Mouse (Mus musculus) heart, embryonic 14.5 days (tissue): ENCODE measurements at regions not wholly inside any gene's neighbourhood (a gene's known extent, or its start where the extent isn't known, plus 50 kb on each side); places are given as distances from the start of the nearest gene placed in this dataset.
A peak's percentile ranks its signal among the peaks of the same experiment; 100 is the strongest.

ENCODE experiments used
- ATAC-seq: fragments of 200-750 bp; cut with Nextera tagmentation; 2 replicates; pipeline ENCODE4 v1.8.0; 2017; ENCODE audit warnings: low read depth, moderate TSS enrichment; ENCODE audit not compliant: insufficient number of reproducible peaks, insufficient read depth, low FRiP score
- H3K27ac ChIP-seq, 2 experiments: fragments of 200-500 bp in 1 of 2; fragments of 300-500 bp in 1 of 2; sonication (generic) in 1 of 2; replicated peaks in 1 of 2; 2 replicates each; pipeline ENCODE4 v1.5.1; 2012 to 2014; ENCODE audit warnings: low read depth in 2 of 2, low read length in 2 of 2, control low read depth in 1 of 2, mild to moderate bottlenecking in 1 of 2, mixed read lengths in 1 of 2; ENCODE audit not compliant: control insufficient read depth in 1 of 2, insufficient read depth in 1 of 2
- H3K27me3 ChIP-seq: fragments of 300-500 bp; sonication (generic); 2 replicates; pipeline ENCODE4 v1.6.1; 2014; ENCODE audit warnings: mild to moderate bottlenecking, low read length, control low read depth; ENCODE audit not compliant: control insufficient read depth, insufficient read depth
- H3K36me3 ChIP-seq: fragments of 300-500 bp; sonication (generic); 2 replicates; pipeline ENCODE4 v1.6.1; 2014; ENCODE audit warnings: mild to moderate bottlenecking, control low read depth, low read length, mixed read lengths; ENCODE audit not compliant: control insufficient read depth, insufficient read depth
- H3K4me1 ChIP-seq, 2 experiments: fragments of 200-500 bp in 1 of 2; fragments of 300-500 bp in 1 of 2; sonication (generic) in 1 of 2; 2 replicates each; pipeline ENCODE4 v1.6.1; 2012 to 2014; ENCODE audit warnings: low read length in 2 of 2, control low read depth in 1 of 2, mixed read lengths in 1 of 2; ENCODE audit not compliant: control insufficient read depth in 2 of 2, insufficient read depth in 2 of 2
- H3K4me2 ChIP-seq: fragments of 300-500 bp; sonication (generic); 2 replicates; pipeline ENCODE4 v1.6.1; 2014; ENCODE audit warnings: mild to moderate bottlenecking, low read length
- H3K4me3 ChIP-seq, 2 experiments: fragments of 200-500 bp in 1 of 2; fragments of 300-500 bp in 1 of 2; sonication (generic) in 1 of 2; 2 replicates each; pipeline ENCODE4 v1.5.1; 2012 to 2014; ENCODE audit warnings: low read length in 2 of 2, mild to moderate bottlenecking in 2 of 2, control low read depth in 1 of 2, low read depth in 1 of 2, moderate library complexity in 1 of 2; ENCODE audit not compliant: control insufficient read depth in 1 of 2, insufficient read depth in 1 of 2
- H3K9ac ChIP-seq: fragments of 300-500 bp; sonication (generic); 2 replicates; pipeline ENCODE4 v1.6.1; 2014; ENCODE audit warnings: mild to moderate bottlenecking, low read length
- H3K9me3 ChIP-seq: fragments of 300-500 bp; sonication (generic); 2 replicates; pipeline ENCODE4 v1.6.1; 2016; ENCODE audit warnings: low read length, control low read depth; ENCODE audit not compliant: control insufficient read depth
- WGBS: fragments of 180-500 bp; shearing (Covaris S2); extraction: QIAGEN DNeasy Blood & Tissue Kit; methylation state at CpG from one replicate; pipeline ENCODE4 v1.1.7; 2014; 5-methylcytosine and 5-hydroxymethylcytosine counted together

DNA sequence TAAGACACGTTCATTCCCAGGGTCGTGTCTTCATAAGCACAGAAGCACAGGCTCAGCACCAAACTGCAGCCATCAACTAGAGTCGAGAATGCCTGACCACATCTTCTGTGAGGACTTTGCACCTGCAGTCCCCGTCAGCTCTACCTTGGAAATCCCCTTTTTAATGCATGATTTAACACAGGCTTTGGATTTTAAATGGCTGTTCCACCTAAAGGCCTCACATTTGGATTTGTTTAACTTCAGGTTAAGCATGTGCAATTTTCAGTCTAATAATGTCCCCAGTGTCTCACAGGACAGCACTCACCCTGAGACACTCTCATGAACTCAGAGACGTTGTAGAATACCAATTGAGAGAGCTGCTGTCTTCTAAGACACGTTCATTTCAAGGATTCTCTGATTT, 211.0 kb upstream of the Six2 start:
- H3K27ac ChIP-seq = no peak overlapping the region
- peaks cover 5 to 9% of the 10 kb centered on the region in 2 experiments; a peak in 3 of 4 replicates for H3K4me1 ChIP-seq
- no peaks in the 10 kb centered on the region for H3K9me3 ChIP-seq
- H3K9ac ChIP-seq = no peak overlapping the region
- no peaks in the 10 kb centered on the region for H3K27me3 ChIP-seq
- H3K36me3 ChIP-seq = no peaks in the 10 kb centered on the region
- no peak for ATAC-seq
- no peak overlapping the region for H3K4me3 ChIP-seq
- 76% methylated on average over 6 of the region's 6 CpGs for WGBS
- H3K4me2 ChIP-seq = no peak overlapping the region

DNA sequence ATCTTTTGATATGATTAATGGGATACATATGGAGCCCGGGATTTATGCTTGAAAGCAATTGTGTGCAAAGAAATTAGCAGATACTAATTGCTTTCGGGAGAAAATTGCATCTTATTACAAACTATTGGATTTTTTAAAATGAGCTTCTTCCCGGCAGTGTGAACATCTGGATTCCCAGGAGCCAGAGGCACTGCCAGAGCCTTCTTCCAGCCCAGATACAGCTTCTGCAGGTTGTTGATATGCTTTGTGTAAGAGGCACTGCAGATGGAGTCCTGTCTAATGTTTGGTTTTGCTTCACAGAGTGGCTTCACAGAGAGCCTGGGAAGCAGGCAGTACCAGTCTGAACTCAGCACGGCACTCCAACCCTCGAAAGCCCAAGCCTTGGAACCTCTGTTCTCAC, 207.9 kb upstream of the Six2 start:
- no peaks in the 10 kb centered on the region for H3K27me3 ChIP-seq
- H3K9me3 ChIP-seq = no peaks in the 10 kb centered on the region
- ATAC-seq = no peak
- peaks cover 12 to 16% of the 10 kb centered on the region in 2 experiments for H3K4me1 ChIP-seq
- no peaks in the 10 kb centered on the region for H3K36me3 ChIP-seq
- no peak overlapping the region for H3K4me2 ChIP-seq
- H3K4me3 ChIP-seq = no peak overlapping the region
- WGBS = 79% methylated on average over 5 of the region's 5 CpGs
- peak overlapping the region in 1 of 2 experiments; percentile 16; a peak in 1 of 4 replicates for H3K27ac ChIP-seq
- H3K9ac ChIP-seq = no peak overlapping the region

DNA sequence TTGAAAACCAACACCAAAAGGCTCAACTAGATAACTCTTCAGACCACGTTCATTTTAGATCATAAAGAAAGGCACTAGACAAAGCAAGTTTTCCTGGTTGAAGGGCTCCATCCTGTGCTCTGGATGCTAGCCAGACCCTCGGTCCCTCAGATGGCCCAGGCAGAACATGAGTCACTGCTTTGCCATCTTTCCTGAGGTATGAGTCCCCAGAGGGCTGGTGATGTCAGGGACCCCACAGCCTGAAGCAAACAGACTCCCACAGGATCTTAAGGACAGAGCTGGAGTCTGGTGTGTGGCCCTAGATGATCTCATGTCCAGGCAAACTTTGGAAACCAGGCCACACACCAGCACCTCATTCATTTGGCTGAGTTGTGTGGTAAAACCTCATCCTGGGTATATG, 203.2 kb upstream of the Six2 start:
- no peak; the same call in 1 of the 2 replicates for ATAC-seq
- 12% methylated on average over 2 of the region's 2 CpGs for WGBS
- Histone ChIP-seq H3K9me3 (no peaks in the 10 kb centered on the region), H3K4me1 (peaks cover 20 to 27% of the 10 kb centered on the region in 2 experiments), H3K4me2 (peak overlapping the region; percentile 23; the same call in 1 of the 2 replicates), H3K36me3 (no peaks in the 10 kb centered on the region), H3K4me3 (no peak overlapping the region), H3K27me3 (no peaks in the 10 kb centered on the region), H3K9ac (no peak overlapping the region), H3K27ac (peak overlapping the region in 1 of 2 experiments; percentile 37; a peak in 2 of 4 replicates)

DNA sequence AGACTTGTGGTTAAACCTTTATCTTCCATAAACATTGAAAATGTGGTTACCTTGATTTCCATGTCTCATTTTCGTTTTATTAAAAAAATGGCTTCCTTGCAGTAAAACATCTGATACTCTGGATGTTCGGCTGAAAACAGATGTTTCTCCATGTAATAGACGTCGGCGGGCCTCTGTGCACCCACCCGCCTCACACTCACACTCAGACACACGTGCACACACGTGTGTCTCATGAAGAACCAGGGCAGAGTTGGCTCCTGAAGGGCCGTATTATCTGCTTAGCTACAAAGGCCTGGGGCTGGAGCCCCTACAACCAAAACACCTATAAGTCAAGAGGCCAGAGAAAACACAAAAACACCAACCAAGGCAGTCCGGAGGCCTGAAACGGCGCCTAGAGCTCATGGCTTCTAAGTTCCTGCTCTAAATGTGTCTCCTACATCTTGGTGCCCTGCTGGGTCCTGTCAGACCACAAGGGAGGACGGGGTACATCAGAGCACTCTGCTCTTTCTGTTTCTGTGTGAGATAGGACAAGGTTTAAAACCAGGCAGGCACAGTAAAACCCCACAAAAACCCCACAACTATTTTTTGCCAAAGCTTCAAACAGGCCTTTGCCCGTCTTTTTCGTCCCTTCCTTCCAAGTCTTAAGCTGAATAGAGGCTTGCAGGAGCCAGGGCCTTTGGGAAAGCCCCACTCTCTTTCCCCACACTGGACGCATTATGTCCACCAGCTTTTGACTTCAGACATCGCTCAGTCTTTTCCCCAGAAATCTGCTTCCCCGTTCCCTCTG, 201.9 kb upstream of the Six2 start:
- Histone ChIP-seq H3K4me1 (peaks cover 16 to 21% of the 10 kb centered on the region in 2 experiments), H3K4me2 (no peak overlapping the region), H3K9ac (no peak overlapping the region), H3K27me3 (no peaks in the 10 kb centered on the region), H3K9me3 (no peaks in the 10 kb centered on the region), H3K4me3 (no peak overlapping the region), H3K36me3 (no peaks in the 10 kb centered on the region), H3K27ac (no peak overlapping the region; a peak in 1 of 4 replicates)
- 89% methylated on average over 18 of the region's 18 CpGs for WGBS
- no peak for ATAC-seq

DNA sequence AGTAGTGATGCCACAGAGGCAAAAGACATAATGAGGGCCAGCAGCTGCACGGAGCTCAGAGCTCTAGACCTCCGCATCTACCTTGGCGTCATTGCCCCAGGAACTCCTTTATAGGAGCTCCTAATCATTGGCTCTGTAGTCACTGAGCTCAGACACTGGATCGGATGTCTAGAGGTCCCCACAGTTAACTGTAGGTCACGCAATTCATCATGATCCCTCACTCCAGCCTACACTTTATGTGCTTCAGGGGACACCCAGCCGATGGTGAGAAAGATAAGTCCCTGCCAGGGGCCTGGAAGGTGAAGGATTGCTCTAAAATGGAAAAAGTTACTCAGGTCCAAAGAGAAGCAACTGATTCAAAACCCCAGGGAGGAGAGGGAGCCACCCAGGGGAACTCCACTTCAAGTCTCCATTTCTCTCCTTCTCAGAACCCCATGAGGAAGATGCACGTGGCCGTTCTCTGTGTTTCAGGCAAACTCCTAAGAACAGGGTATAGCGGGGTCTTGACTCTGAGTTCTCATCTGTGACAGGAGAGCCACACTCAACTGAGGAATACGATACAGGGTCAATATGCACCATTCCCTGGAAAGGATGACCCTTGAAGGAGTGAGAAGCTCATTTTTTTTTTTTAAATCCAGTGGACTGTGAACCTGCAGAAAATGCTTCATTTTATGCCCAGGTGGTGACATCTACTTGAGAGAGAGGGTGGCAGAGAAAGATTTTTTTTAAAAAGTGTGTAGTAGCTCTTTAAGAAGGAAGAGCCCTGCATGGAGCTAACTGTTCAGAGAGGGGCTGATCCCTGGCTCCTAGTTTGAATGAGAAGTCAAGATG, 200.7 kb upstream of the Six2 start:
- WGBS = 85% methylated on average over 10 of the region's 10 CpGs
- no peak for ATAC-seq
- peaks cover 16 to 18% of the 10 kb centered on the region in 2 experiments for H3K4me1 ChIP-seq
- no peak overlapping the region for H3K4me2 ChIP-seq
- no peaks in the 10 kb centered on the region for H3K9me3 ChIP-seq
- H3K36me3 ChIP-seq = no peaks in the 10 kb centered on the region
- H3K27ac ChIP-seq = no peak overlapping the region
- no peak overlapping the region for H3K4me3 ChIP-seq
- no peak overlapping the region for H3K9ac ChIP-seq
- no peaks in the 10 kb centered on the region for H3K27me3 ChIP-seq

DNA sequence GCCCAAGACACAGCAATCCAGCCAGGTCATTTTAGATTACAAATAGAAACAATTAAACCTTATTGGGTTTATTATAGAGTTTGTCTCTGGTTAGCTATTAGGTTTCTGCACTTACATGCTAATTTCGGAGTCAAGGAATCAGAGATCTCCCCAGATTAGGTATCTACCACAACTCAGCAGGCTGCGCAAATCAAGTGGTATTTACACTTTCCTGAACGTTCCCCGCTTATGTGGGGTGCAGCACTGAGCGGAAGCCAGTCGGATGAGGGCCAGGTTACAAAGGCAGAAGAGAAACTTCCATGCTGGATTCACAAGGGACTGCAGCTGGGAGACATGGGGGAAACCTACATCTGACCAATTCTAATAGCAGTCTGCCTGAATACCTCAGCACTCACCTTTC, 198.6 kb upstream of the Six2 start:
- H3K9ac ChIP-seq = no peak overlapping the region
- 84% methylated on average over 6 of the region's 6 CpGs for WGBS
- H3K4me3 ChIP-seq = no peak overlapping the region
- no peak for ATAC-seq
- H3K36me3 ChIP-seq = no peaks in the 10 kb centered on the region
- H3K27me3 ChIP-seq = peaks cover 6% of the 10 kb centered on the region; the same call in 1 of the 2 replicates
- no peak overlapping the region for H3K27ac ChIP-seq
- no peak overlapping the region for H3K4me2 ChIP-seq
- peaks cover 14 to 18% of the 10 kb centered on the region in 2 experiments for H3K4me1 ChIP-seq
- H3K9me3 ChIP-seq = no peaks in the 10 kb centered on the region

DNA sequence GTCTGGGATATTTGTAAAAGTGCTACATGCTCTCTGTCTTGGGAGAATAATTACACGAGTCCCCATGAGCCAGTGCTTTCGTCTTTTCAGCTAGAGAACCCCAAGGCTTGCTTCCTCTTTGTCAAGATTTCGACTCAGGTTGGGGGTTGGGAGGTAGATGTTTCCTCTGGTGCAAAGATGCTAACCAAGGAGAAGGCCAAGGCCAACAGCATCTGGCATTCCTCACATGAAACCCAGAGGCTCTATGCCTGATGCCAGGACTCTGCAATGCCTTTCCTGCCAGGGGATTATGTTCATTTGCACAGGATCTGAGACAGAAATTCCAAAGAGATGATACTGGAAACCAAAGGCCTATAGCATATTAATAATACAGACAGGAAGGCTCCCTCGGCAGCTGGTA, 198.2 kb upstream of the Six2 start:
- H3K27me3 ChIP-seq = peaks cover 6% of the 10 kb centered on the region; the same call in 1 of the 2 replicates
- no peak overlapping the region for H3K4me3 ChIP-seq
- no peaks in the 10 kb centered on the region for H3K9me3 ChIP-seq
- no peak overlapping the region for H3K4me2 ChIP-seq
- H3K36me3 ChIP-seq = no peaks in the 10 kb centered on the region
- H3K9ac ChIP-seq = no peak overlapping the region
- ATAC-seq = no peak
- 61% methylated on average over 4 of the region's 4 CpGs for WGBS
- peaks cover 11 to 13% of the 10 kb centered on the region in 2 experiments for H3K4me1 ChIP-seq
- H3K27ac ChIP-seq = no peak overlapping the region
